Mouse (Mus musculus) layer of hippocampus, adult 8-10 months (tissue): ENCODE measurements at regions not wholly inside any gene's neighbourhood (a gene's known extent, or its start where the extent isn't known, plus 50 kb on each side); places are given as distances from the start of the nearest gene placed in this dataset.

ENCODE experiments used
- DNase-seq, 2 experiments: peaks; one replicate each; pipeline ENCODE4 v3.0.0; 2022; ENCODE audit warnings: low spot score in 2 of 2
- microRNA-seq, 2 experiments: library from miRNA; unstranded; fragments of <30 nt; microRNA quantifications; one replicate each; pipeline ENCODE4 v1.2.0; 2022

DNA sequence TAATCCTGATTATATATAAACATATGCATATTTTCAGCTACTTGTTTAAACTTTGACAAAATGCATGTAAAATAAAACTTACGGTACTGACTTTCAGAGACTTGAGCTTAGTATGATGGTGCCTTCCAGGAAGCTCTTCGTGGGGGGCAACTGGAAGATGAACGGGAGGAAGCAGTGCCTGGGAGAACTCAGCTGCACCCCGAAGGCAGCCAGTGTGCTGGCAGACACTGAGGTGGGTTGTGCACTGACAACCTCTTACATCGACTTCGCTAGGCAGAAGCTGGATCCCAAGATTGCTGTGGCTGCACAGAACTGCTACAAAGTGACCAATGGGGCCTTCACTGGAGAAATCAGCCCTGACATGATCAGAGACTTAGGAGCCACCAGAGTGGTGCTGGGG, 61.5 kb upstream of the Prdm1 start:
- DNase-seq = no peak

DNA sequence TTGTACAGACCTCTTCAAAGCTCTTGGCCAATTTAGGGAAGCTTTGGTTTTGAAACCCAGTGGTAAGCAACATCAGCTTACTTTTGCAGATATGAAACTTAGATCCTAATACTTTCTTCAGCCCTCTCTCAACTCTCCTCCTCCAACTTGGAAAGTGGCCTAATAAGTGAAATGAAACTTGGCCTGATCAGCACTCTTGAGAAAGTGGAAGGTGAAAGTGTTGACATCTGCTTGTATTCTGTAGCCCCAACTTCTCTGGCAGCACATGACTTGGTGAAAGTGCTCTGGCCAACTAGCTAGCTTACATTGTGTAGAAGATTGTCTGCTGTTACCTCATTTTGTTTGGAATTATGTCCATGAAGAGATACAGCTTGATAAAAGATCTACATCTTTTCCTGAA, 61.1 kb upstream of the Prdm1 start:
- no peak for DNase-seq

DNA sequence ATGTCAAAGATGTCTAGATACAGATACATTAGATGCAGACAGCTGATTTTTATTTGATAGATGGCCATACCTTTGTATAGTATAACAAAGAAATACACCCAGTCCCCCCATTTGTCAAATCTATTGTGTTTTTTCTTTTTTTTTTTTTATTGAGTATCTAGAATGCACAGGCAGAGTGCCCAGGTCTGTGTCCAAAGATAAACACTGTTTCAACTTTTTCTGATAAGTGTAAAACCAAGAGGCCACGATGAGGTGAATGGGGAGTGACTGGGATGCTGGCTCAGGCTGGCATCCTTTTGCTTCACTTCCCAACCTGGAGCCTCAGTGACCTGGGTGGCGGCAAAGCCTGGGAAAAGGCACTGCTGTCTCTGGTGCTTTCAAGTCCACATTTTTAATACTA, 54.4 kb upstream of the Prdm1 start:
- DNase-seq = no peak

Small RNAs in the stretch of these regions (microRNA-seq; reads per million reads assigned to microRNA genes)
- gene Gm24271 = 0 reads per million in 2 experiments
